Mouse (Mus musculus): Measurements from ENCODE around the gene Grik3. TPM values are rescaled to one million over a fixed set of nuclear protein-coding genes. Genes with fewer than 3 reads are reported as not detected.

Grik3 gene
- polyA plus RNA-seq, 1 experiment: 0.09 TPM

DNA sequence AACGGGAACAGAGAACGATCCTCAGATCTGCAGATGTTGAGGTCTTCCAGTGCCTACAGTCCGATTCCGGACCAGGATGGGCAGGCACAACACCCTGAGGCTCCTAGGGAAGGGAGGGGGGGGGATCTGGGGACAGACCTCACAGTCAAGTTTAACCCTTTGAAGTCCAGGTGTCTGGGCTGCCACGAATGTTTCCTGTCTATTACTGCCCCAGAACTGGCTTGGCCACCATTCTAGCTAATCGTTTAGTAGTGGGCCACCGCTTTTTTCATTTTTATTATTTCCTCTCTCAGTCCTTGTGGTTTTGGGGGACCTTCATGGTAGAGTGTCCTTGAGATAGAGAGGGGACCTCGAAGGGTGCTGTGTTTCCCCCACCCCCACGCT, 1.6 kb downstream of the Grik3 start:
- no peak overlapping the region for H3K27ac ChIP-seq (ENCODE audit: insufficient read depth, low read depth, low read length)
- DNase-seq: no peak
- H3K4me3 ChIP-seq (ENCODE audit: insufficient read depth, low read depth, low read length): no peak overlapping the region
- no peaks in the 10 kb centered on the region for H3K4me1 ChIP-seq (ENCODE audit: control insufficient read depth, insufficient read depth, low read length)
- 15% methylated on average over 9 of the region's 9 CpGs for WGBS
- H3K36me3 ChIP-seq (ENCODE audit: control insufficient read depth, insufficient read depth, low read length): no peaks in the 10 kb centered on the region
- no peaks in the 10 kb centered on the region; the same call in 1 of the 2 replicates for H3K27me3 ChIP-seq (replicated peaks; ENCODE audit: control insufficient read depth, insufficient read depth, low read length)
- TF ChIP-seq CTCF (conservative IDR thresholded peaks at IDR 0.05; ENCODE audit: insufficient read depth, insufficient read length, low read depth, low read length): no peak
- no peak for TF ChIP-seq POLR2A (IDR thresholded peaks at IDR 0.05; ENCODE audit: low read depth, low read length)

DNA sequence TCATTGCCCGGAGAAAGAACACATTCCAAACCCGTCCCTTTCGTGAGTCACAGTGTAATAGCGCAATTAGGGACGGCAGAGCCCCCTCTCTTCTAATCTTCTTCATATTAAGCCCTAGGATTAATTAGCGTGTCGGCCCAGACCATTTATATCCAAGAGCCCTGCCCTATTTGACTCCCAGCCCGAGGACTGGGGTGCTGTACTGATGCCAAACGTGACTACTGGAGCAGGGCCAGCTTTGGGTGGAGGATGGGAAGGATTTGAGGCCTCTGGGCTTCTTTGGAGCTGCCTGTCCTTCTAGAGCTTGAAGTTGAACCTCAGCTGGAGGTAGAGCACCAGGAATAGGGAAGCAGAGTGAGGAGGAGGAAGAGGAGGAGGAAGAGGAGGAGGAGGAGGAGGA, 2.2 kb downstream of the Grik3 start:
- WGBS: 20% methylated on average over 9 of the region's 9 CpGs

DNA sequence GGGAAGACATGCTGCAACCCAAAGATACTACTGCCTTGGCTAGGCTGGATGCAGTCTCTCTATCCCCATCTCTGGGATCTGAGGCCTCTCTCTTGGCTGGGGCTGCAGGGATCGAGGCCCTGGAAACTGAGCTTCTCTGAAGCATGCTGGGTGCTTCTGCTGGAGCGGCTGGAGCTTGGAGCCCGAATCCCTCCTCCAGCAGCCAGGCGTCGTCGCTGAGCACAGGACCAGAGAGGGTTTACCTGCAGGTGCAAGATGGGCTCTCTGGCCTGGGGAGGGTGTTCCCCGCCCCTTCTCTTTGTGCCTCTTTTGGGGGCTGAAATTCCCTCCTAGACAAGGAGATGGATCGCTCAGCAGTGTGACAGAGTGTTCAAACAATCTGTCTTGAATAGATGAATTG, 2.6 kb downstream of the Grik3 start:
- H3K27me3 ChIP-seq (replicated peaks; ENCODE audit: control insufficient read depth, insufficient read depth, low read length): no peaks in the 10 kb centered on the region; the same call in 1 of the 2 replicates
- no peak for DNase-seq
- no peak overlapping the region for H3K4me3 ChIP-seq (ENCODE audit: insufficient read depth, low read depth, low read length)
- H3K4me1 ChIP-seq (ENCODE audit: control insufficient read depth, insufficient read depth, low read length): no peaks in the 10 kb centered on the region
- TF ChIP-seq POLR2A (IDR thresholded peaks at IDR 0.05; ENCODE audit: low read depth, low read length) (no peak), CTCF (conservative IDR thresholded peaks at IDR 0.05; ENCODE audit: insufficient read depth, insufficient read length, low read depth, low read length) (no peak)
- no peaks in the 10 kb centered on the region for H3K36me3 ChIP-seq (ENCODE audit: control insufficient read depth, insufficient read depth, low read length)
- H3K27ac ChIP-seq (ENCODE audit: insufficient read depth, low read depth, low read length): no peak overlapping the region
- WGBS: 11% methylated on average over 8 of the region's 8 CpGs

More for the DNA sequence above, 2.2 kb downstream of the Grik3 start:
- Histone ChIP-seq H3K36me3 (ENCODE audit: control insufficient read depth, insufficient read depth, low read length) (no peaks in the 10 kb centered on the region), H3K27me3 (replicated peaks; ENCODE audit: control insufficient read depth, insufficient read depth, low read length) (no peaks in the 10 kb centered on the region; the same call in 1 of the 2 replicates), H3K4me1 (ENCODE audit: control insufficient read depth, insufficient read depth, low read length) (no peaks in the 10 kb centered on the region), H3K4me3 (ENCODE audit: insufficient read depth, low read depth, low read length) (no peak overlapping the region), H3K27ac (ENCODE audit: insufficient read depth, low read depth, low read length) (no peak overlapping the region)
- DNase-seq: no peak
- TF ChIP-seq POLR2A (IDR thresholded peaks at IDR 0.05; ENCODE audit: low read depth, low read length) (no peak), CTCF (conservative IDR thresholded peaks at IDR 0.05; ENCODE audit: insufficient read depth, insufficient read length, low read depth, low read length) (no peak)

DNA sequence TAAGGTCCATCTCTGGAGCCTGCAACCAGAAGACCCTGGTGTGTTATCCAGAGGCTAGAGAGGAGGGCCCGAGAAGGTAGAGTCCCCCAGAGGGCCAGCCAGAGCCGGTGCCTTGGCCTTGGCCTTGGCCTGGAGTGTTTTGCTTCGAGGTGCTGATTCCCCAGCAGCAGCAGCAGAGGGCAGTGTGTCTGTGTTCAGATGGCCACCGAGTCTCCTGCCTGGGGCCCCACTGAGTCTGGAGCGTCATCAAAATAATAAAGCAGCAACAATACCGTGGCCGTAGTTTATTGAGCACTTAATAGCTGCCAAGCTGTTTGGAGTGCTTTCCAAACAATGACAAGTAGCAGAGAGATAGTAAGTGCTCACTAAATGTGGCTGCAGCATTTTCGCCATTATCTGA, 5.0 kb downstream of the Grik3 start:
- no peaks in the 10 kb centered on the region; the same call in 1 of the 2 replicates for H3K27me3 ChIP-seq (replicated peaks; ENCODE audit: control insufficient read depth, insufficient read depth, low read length)
- 24% methylated on average over 8 of the region's 8 CpGs for WGBS
- DNase-seq: no peak

DNA sequence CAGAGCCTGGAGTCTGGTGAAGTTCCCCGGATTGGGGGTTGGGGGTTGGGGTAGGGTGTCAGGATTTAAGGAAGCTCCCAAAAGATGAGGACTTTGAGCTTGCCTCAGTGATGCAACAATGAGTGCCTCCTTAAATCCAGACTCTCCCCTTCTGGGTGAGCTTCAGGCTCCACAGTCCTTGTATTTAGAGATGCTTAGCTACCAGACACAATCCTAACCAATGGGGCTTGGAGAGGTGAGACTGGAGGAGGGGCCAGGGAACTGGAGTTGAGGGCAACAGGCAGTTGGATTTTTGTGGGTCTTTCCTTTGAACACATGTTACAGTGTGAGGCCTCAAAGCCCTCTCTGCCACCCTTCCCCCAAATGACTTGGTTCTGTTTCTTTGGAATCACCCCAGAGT, 6.5 kb downstream of the Grik3 start:
- H3K4me3 ChIP-seq (ENCODE audit: insufficient read depth, low read depth, low read length): no peak overlapping the region
- no peaks in the 10 kb centered on the region; the same call in 1 of the 2 replicates for H3K27me3 ChIP-seq (replicated peaks; ENCODE audit: control insufficient read depth, insufficient read depth, low read length)
- H3K36me3 ChIP-seq (ENCODE audit: control insufficient read depth, insufficient read depth, low read length): no peaks in the 10 kb centered on the region
- TF ChIP-seq CTCF (conservative IDR thresholded peaks at IDR 0.05; ENCODE audit: insufficient read depth, insufficient read length, low read depth, low read length): no peak
- no peak for TF ChIP-seq POLR2A (IDR thresholded peaks at IDR 0.05; ENCODE audit: low read depth, low read length)
- H3K4me1 ChIP-seq (ENCODE audit: control insufficient read depth, insufficient read depth, low read length): no peaks in the 10 kb centered on the region
- WGBS: 3% methylated on average over 1 of the region's 1 CpGs
- H3K27ac ChIP-seq (ENCODE audit: insufficient read depth, low read depth, low read length): no peak overlapping the region
- DNase-seq: no peak

More for the DNA sequence above, 5.0 kb downstream of the Grik3 start:
- Histone ChIP-seq H3K36me3 (ENCODE audit: control insufficient read depth, insufficient read depth, low read length) (no peaks in the 10 kb centered on the region), H3K27ac (ENCODE audit: insufficient read depth, low read depth, low read length) (no peak overlapping the region), H3K4me1 (ENCODE audit: control insufficient read depth, insufficient read depth, low read length) (no peaks in the 10 kb centered on the region), H3K4me3 (ENCODE audit: insufficient read depth, low read depth, low read length) (no peak overlapping the region)
- TF ChIP-seq POLR2A (IDR thresholded peaks at IDR 0.05; ENCODE audit: low read depth, low read length) (no peak), CTCF (conservative IDR thresholded peaks at IDR 0.05; ENCODE audit: insufficient read depth, insufficient read length, low read depth, low read length) (0 out of 2 replicates have a peak, but pooled peaks have one; percentile 13)

DNA sequence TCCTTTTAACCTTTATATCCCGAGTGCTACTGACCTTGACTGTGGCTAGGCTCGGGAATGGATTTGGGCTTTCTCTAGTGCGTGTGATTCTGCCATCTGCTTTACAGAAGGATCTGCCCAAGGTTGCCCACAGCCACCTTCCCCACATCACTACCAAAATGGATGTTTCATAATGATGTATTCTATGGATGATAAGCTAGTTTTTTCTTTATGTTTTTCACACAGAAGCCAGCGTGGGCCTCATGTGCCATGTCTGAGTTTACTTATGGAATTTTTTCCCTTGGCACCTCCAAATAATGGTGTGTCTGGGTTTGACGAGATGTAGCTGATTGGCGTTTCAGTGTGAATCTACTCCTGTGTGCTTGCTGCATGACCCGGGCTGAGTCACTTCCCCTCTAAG, 7.0 kb downstream of the Grik3 start:
- H3K27me3 ChIP-seq (replicated peaks; ENCODE audit: control insufficient read depth, insufficient read depth, low read length): no peaks in the 10 kb centered on the region; the same call in 1 of the 2 replicates

DNA sequence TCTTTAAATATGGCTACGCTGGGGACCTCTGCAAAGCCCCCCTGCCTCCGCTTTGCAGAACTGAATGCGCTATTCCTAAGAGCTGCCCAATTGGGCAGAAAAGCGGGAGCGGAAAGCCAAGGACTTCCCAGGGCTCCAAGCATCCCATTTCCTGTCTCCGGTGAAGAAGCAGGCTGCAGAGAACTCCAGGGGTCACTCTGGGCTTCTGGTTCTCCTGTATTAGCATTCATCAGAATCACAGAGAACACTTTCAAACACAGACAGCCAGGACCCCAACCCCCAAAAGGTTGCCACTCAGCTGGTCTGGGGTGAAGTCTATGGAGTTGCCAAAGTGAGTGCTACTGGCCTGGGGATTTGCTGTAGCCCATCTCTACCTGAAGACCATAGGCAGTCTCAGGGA, 8.4 kb downstream of the Grik3 start:
- 9% methylated on average over 6 of the region's 6 CpGs for WGBS
- TF ChIP-seq CTCF (conservative IDR thresholded peaks at IDR 0.05; ENCODE audit: insufficient read depth, insufficient read length, low read depth, low read length): no peak
- TF ChIP-seq POLR2A (IDR thresholded peaks at IDR 0.05; ENCODE audit: low read depth, low read length): no peak
- Histone ChIP-seq H3K4me3 (ENCODE audit: insufficient read depth, low read depth, low read length) (no peak overlapping the region), H3K27ac (ENCODE audit: insufficient read depth, low read depth, low read length) (no peak overlapping the region), H3K36me3 (ENCODE audit: control insufficient read depth, insufficient read depth, low read length) (no peaks in the 10 kb centered on the region), H3K4me1 (ENCODE audit: control insufficient read depth, insufficient read depth, low read length) (no peaks in the 10 kb centered on the region), H3K27me3 (replicated peaks; ENCODE audit: control insufficient read depth, insufficient read depth, low read length) (no peaks in the 10 kb centered on the region)
- DNase-seq: no peak

More for the DNA sequence above, 7.0 kb downstream of the Grik3 start:
- Histone ChIP-seq H3K36me3 (ENCODE audit: control insufficient read depth, insufficient read depth, low read length) (no peaks in the 10 kb centered on the region), H3K27ac (ENCODE audit: insufficient read depth, low read depth, low read length) (no peak overlapping the region), H3K4me1 (ENCODE audit: control insufficient read depth, insufficient read depth, low read length) (no peaks in the 10 kb centered on the region), H3K4me3 (ENCODE audit: insufficient read depth, low read depth, low read length) (no peak overlapping the region)
- no peak for DNase-seq
- no peak for TF ChIP-seq POLR2A (IDR thresholded peaks at IDR 0.05; ENCODE audit: low read depth, low read length)
- no peak for TF ChIP-seq CTCF (conservative IDR thresholded peaks at IDR 0.05; ENCODE audit: insufficient read depth, insufficient read length, low read depth, low read length)
- 39% methylated on average over 7 of the region's 7 CpGs for WGBS
